Mouse (Mus musculus) inflammation-experienced regulatory T-cells (primary cell): Measurements from ENCODE around the gene Runx3. TPM values are rescaled to one million over a fixed set of nuclear protein-coding genes. Genes with fewer than 3 reads are reported as not detected.

Experiments
- polyA plus RNA-seq, 2 experiments: library from polyadenylated mRNA; unstranded; fragments of 100-300 nt; shearing (Covaris generic); gene quantifications; one replicate each; pipeline ENCODE4 v1.2.1; 2017

Runx3 gene
- polyA plus RNA-seq: 10 to 100 TPM; 26.0 to 54.6 TPM

DNA sequence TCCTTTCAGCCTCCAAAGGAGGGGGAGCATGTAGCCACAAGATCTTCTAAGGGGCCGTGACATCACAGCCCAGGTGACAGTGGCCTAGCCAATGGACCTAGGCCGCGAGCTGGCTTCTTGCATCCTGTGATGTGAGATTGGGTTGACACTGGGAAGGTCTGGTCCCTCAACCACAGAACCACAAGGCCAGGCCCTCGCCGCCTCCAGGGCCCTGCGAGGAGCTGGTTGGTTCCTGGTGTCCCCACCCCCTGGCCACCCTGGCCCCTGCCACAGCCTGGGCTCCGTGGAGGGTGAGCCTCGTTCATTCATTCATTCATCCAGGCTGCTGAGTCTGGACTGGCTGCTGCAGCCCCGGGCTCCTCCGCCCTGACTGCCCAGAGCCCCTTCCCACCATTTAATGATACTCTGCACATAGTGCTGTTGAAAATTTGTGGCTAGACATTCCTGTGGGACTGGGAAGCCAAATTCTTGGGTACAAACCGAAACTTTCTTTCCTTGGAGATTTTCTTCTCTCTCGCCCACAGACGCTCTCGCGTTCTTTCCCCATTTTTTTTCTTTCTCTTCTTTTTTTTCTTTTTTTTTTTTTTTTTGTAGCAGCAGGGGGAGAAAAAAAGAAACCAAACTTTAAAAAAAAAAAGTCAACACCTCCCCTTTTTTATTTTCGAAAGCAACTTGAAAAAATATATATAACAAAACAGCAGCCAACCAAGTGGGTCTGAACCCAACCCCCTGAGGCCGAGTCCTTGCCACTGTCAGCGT lies at the start of gene Runx3:
Runx3 (plus strand) TSS at position 311 of the 759 bp plus-strand sequence.

Other genes with a start within 250 kb of the Runx3 start
- 100 to 1,000 TPM; 427 to 477 TPM for gene Tmem50a, start 205.6 kb upstream of the Runx3 start, polyA plus RNA-seq
- 1,000 to 10,000 TPM in 1 of 2 experiments, 100 to 1,000 TPM in 1; 775 to 1,114 TPM for gene Rsrp1, start 197.1 kb upstream of the Runx3 start, polyA plus RNA-seq
- gene Syf2, start 189.8 kb upstream of the Runx3 start, polyA plus RNA-seq: 100 to 1,000 TPM; 192 to 260 TPM
- gene Clic4, start 152.2 kb downstream of the Runx3 start, polyA plus RNA-seq: 10 to 100 TPM; 12.4 to 32.3 TPM
- 100 to 1,000 TPM; 153 to 156 TPM for gene Srrm1, start 232.7 kb downstream of the Runx3 start, polyA plus RNA-seq